Mouse (Mus musculus): Measurements from ENCODE around the gene Brd3. TPM values are rescaled to one million over a fixed set of nuclear protein-coding genes. Genes with fewer than 3 reads are reported as not detected.

The Brd3 gene
- polyA plus RNA-seq, 1 experiment from 2014 or later: 147 TPM

DNA sequence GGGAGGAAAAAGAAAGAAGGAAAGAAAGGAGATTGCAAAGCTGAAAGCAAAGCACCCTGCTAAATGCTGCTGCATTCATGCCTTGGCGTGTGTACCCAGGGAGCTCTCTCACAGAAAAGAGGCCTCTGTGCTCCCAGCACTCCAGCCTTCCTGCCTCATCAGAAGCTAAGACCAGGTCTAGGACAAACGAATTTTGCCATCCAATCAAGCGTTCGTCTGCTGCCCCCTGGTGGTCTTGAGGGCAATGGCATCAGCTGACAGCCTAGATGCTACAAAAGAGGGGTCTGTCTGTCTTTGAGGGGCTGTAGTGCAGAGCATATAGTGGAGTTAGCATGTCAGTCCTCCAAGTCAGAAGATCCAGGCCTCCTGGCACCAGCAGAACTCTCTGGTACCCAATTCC, 79.4 kb downstream of the Brd3 start:
- no peaks in the 10 kb centered on the region for H3K36me3 ChIP-seq (ENCODE audit: control insufficient read depth, insufficient read depth, low read length)
- no peak overlapping the region for H3K27ac ChIP-seq (ENCODE audit: low read depth, low read length)
- H3K9me3 ChIP-seq (ENCODE audit: control insufficient read depth, low read length): no peaks in the 10 kb centered on the region
- no peaks in the 10 kb centered on the region for H3K27me3 ChIP-seq (ENCODE audit: control insufficient read depth, insufficient read depth, low read length)
- 0% methylated on average over 4 of the region's 4 CpGs for WGBS
- H3K4me1 ChIP-seq (ENCODE audit: control insufficient read depth, insufficient read depth, low read length): peaks cover 22% of the 10 kb centered on the region
- H3K4me3 ChIP-seq (ENCODE audit: low read length): no peak overlapping the region
- no peak overlapping the region for H3K4me2 ChIP-seq (replicated peaks; ENCODE audit: low read depth, low read length)
- 0 out of 2 replicates have a peak, but pooled peaks have one; percentile 0 for ATAC-seq (ENCODE audit: low FRiP score, low TSS enrichment)
- no peak overlapping the region for H3K9ac ChIP-seq (ENCODE audit: low read depth, low read length)

- Histone ChIP-seq H3K27ac (ENCODE audit: low read depth, low read length) (peak within 1 kb of the TSS; percentile 73), H3K4me2 (replicated peaks; ENCODE audit: low read depth, low read length) (peak within 1 kb of the TSS; percentile 100), H3K9me3 (ENCODE audit: control insufficient read depth, low read length) (no peaks in the 10 kb centered on the region), H3K4me3 (ENCODE audit: low read length) (peak within 1 kb of the TSS; percentile 84), H3K36me3 (ENCODE audit: control insufficient read depth, insufficient read depth, low read length) (no peaks in the 10 kb centered on the region), H3K27me3 (ENCODE audit: control insufficient read depth, insufficient read depth, low read length) (no peaks in the 10 kb centered on the region), H3K4me1 (ENCODE audit: control insufficient read depth, insufficient read depth, low read length) (peaks cover 22% of the 10 kb centered on the region), H3K9ac (ENCODE audit: low read depth, low read length) (peak within 1 kb of the TSS; percentile 85)
- under 1% methylated on average over 57 of the region's 58 CpGs for WGBS
- ATAC-seq (ENCODE audit: low FRiP score, low TSS enrichment): peak; percentile 92
Observed at GRCm38 (mm10) chr2:27426855-27427457, 80.5 kb downstream of the Brd3 start, which contains the start of gene Vav2. TSS of gene Vav2 (minus strand) at chr2:27427033.

GRCm38 (mm10) chr2:27426406-27426854, 81.0 kb downstream of the Brd3 start:
- ATAC-seq (ENCODE audit: low FRiP score, low TSS enrichment): peak; percentile 61; the same call in 1 of the 2 replicates
- H3K4me3 ChIP-seq (ENCODE audit: low read length): peak overlapping the region; percentile 84
- H3K27me3 ChIP-seq (ENCODE audit: control insufficient read depth, insufficient read depth, low read length): no peaks in the 10 kb centered on the region
- H3K4me2 ChIP-seq (replicated peaks; ENCODE audit: low read depth, low read length): peak overlapping the region; percentile 100
- under 1% methylated on average over 38 of the region's 64 CpGs for WGBS
- H3K9ac ChIP-seq (ENCODE audit: low read depth, low read length): peak overlapping the region; percentile 85
- H3K36me3 ChIP-seq (ENCODE audit: control insufficient read depth, insufficient read depth, low read length): no peaks in the 10 kb centered on the region
- no peaks in the 10 kb centered on the region for H3K9me3 ChIP-seq (ENCODE audit: control insufficient read depth, low read length)
- peak overlapping the region; percentile 73 for H3K27ac ChIP-seq (ENCODE audit: low read depth, low read length)
- H3K4me1 ChIP-seq (ENCODE audit: control insufficient read depth, insufficient read depth, low read length): peaks cover 22% of the 10 kb centered on the region

- peak; percentile 10; the same call in 1 of the 2 replicates for ATAC-seq (ENCODE audit: low FRiP score, low TSS enrichment)
- H3K36me3 ChIP-seq (ENCODE audit: control insufficient read depth, insufficient read depth, low read length): no peaks in the 10 kb centered on the region
- H3K4me3 ChIP-seq (ENCODE audit: low read length): peak overlapping the region; percentile 84
- no peaks in the 10 kb centered on the region for H3K9me3 ChIP-seq (ENCODE audit: control insufficient read depth, low read length)
- H3K9ac ChIP-seq (ENCODE audit: low read depth, low read length): peak overlapping the region; percentile 85
- peak overlapping the region; percentile 73 for H3K27ac ChIP-seq (ENCODE audit: low read depth, low read length)
- under 1% methylated on average over 54 of the region's 60 CpGs for WGBS
- H3K4me1 ChIP-seq (ENCODE audit: control insufficient read depth, insufficient read depth, low read length): peaks cover 22% of the 10 kb centered on the region
- peak overlapping the region; percentile 100 for H3K4me2 ChIP-seq (replicated peaks; ENCODE audit: low read depth, low read length)
- H3K27me3 ChIP-seq (ENCODE audit: control insufficient read depth, insufficient read depth, low read length): no peaks in the 10 kb centered on the region
Observed at GRCm38 (mm10) chr2:27425751-27426405, 81.6 kb downstream of the Brd3 start.

GRCm38 (mm10) chr2:27425161-27425611, 82.3 kb downstream of the Brd3 start:
- Histone ChIP-seq H3K4me3 (ENCODE audit: low read length) (peak overlapping the region; percentile 84), H3K9me3 (ENCODE audit: control insufficient read depth, low read length) (no peaks in the 10 kb centered on the region), H3K4me2 (replicated peaks; ENCODE audit: low read depth, low read length) (peak overlapping the region; percentile 100), H3K4me1 (ENCODE audit: control insufficient read depth, insufficient read depth, low read length) (peaks cover 22% of the 10 kb centered on the region), H3K36me3 (ENCODE audit: control insufficient read depth, insufficient read depth, low read length) (no peaks in the 10 kb centered on the region), H3K27ac (ENCODE audit: low read depth, low read length) (peak overlapping the region; percentile 73), H3K27me3 (ENCODE audit: control insufficient read depth, insufficient read depth, low read length) (no peaks in the 10 kb centered on the region), H3K9ac (ENCODE audit: low read depth, low read length) (peak overlapping the region; percentile 85; the same call in 1 of the 2 replicates)
- WGBS: under 1% methylated on average over 20 of the region's 20 CpGs
- ATAC-seq (ENCODE audit: low FRiP score, low TSS enrichment): no peak

DNA sequence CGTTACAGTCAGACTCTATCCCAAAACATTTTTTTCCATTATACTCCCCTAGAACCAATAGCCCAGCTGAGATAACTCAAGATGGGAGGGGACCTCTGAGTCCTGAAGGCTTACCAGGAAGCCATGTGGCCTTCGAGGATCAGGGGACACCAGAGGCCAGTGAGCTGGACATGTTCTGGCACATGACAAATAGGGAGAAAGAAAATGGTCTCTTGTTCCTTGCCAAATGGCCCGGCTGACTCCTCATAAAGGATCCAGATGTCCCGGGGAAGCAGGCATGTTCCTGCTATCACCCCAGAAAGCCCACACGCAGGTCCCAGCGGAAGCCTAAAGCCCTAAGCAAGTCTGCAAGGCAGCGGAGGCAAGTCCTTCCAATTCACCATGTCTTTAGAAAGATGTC, 83.9 kb downstream of the Brd3 start:
- Histone ChIP-seq H3K4me3 (ENCODE audit: low read length) (no peak overlapping the region), H3K9ac (ENCODE audit: low read depth, low read length) (no peak overlapping the region), H3K36me3 (ENCODE audit: control insufficient read depth, insufficient read depth, low read length) (no peaks in the 10 kb centered on the region), H3K4me1 (ENCODE audit: control insufficient read depth, insufficient read depth, low read length) (peaks cover 35% of the 10 kb centered on the region), H3K4me2 (replicated peaks; ENCODE audit: low read depth, low read length) (no peak overlapping the region), H3K9me3 (ENCODE audit: control insufficient read depth, low read length) (no peaks in the 10 kb centered on the region), H3K27ac (ENCODE audit: low read depth, low read length) (no peak overlapping the region), H3K27me3 (ENCODE audit: control insufficient read depth, insufficient read depth, low read length) (no peaks in the 10 kb centered on the region)
- 56% methylated on average over 7 of the region's 7 CpGs for WGBS
- ATAC-seq (ENCODE audit: low FRiP score, low TSS enrichment): no peak

DNA sequence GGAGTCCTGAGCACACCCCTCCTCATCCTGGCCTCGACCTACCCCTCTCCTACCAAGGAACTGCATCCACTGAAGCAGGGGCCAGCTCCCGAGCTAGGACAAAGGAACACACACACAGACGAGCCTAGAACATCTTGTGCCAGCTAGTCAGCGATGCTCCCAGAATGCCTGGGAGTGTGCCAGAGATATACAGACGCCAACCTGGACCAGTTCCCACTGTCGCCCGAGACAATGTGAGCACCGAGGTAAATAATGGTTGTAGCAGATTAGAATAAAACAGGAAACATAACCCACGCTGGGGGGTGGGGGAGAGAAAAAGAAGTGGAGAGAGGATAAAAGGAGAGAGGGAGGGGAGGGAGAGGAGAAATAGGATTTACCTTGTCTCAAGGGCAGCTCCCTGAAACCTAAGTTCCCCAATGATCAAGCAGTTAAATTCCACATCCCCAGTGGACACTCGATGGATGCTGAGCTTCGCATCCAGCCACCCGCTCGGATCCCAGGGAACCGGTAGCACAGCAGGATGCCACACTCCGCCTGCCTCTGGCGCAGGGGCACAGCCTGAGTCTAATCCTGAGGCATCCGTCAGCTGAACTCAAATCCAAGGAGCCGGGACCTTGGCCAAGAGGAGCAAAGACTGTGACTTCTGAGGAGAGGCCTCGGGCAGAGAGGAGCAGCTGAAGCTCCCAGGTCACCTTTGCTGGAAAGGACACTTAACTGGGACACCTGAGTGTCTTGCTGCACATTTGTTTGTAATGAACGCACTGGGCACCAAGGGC, 86.0 kb downstream of the Brd3 start:
- Histone ChIP-seq H3K9me3 (ENCODE audit: control insufficient read depth, low read length) (no peaks in the 10 kb centered on the region), H3K4me2 (replicated peaks; ENCODE audit: low read depth, low read length) (no peak overlapping the region), H3K4me3 (ENCODE audit: low read length) (no peak overlapping the region), H3K27ac (ENCODE audit: low read depth, low read length) (no peak overlapping the region), H3K4me1 (ENCODE audit: control insufficient read depth, insufficient read depth, low read length) (peaks cover 46% of the 10 kb centered on the region), H3K36me3 (ENCODE audit: control insufficient read depth, insufficient read depth, low read length) (no peaks in the 10 kb centered on the region), H3K9ac (ENCODE audit: low read depth, low read length) (no peak overlapping the region), H3K27me3 (ENCODE audit: control insufficient read depth, insufficient read depth, low read length) (no peaks in the 10 kb centered on the region)
- WGBS: 87% methylated on average over 20 of the region's 20 CpGs
- no peak for ATAC-seq (ENCODE audit: low FRiP score, low TSS enrichment)

- Histone ChIP-seq H3K4me1 (ENCODE audit: control insufficient read depth, insufficient read depth, low read length) (peaks cover 60% of the 10 kb centered on the region), H3K27me3 (ENCODE audit: control insufficient read depth, insufficient read depth, low read length) (no peaks in the 10 kb centered on the region), H3K27ac (ENCODE audit: low read depth, low read length) (peak overlapping the region; percentile 63; the same call in 1 of the 2 replicates), H3K4me2 (replicated peaks; ENCODE audit: low read depth, low read length) (no peak overlapping the region), H3K36me3 (ENCODE audit: control insufficient read depth, insufficient read depth, low read length) (no peaks in the 10 kb centered on the region), H3K9ac (ENCODE audit: low read depth, low read length) (no peak overlapping the region), H3K9me3 (ENCODE audit: control insufficient read depth, low read length) (no peaks in the 10 kb centered on the region), H3K4me3 (ENCODE audit: low read length) (no peak overlapping the region)
- WGBS: 21% methylated on average over 6 of the region's 6 CpGs
- no peak for ATAC-seq (ENCODE audit: low FRiP score, low TSS enrichment)
Observed at GRCm38 (mm10) chr2:27418577-27419070, 88.8 kb downstream of the Brd3 start.

Measured in kidney, embryonic 14.5 days (tissue).